Mouse (Mus musculus) embryonic facial prominence, embryonic 13.5 days (tissue): Measurements from ENCODE around the gene Rock2. TPM values are rescaled to one million over a fixed set of nuclear protein-coding genes. Genes with fewer than 3 reads are reported as not detected.

Source experiments
- ATAC-seq: fragments of 200-750 bp; cut with Nextera tagmentation; 2 replicates; pipeline ENCODE4 v1.8.0; 2017; ENCODE audit warnings: low read depth; ENCODE audit not compliant: insufficient number of reproducible peaks, insufficient read depth, low FRiP score, low TSS enrichment
- H3K27ac ChIP-seq: fragments of 300-500 bp; sonication (generic); 2 replicates; pipeline ENCODE4 v1.5.1; 2015; ENCODE audit warnings: moderate library complexity, mild to moderate bottlenecking, inconsistent platforms
- H3K27me3 ChIP-seq: fragments of 300-500 bp; sonication (generic); 2 replicates; pipeline ENCODE4 v1.6.1; 2015; ENCODE audit warnings: mild to moderate bottlenecking, inconsistent platforms
- H3K36me3 ChIP-seq: fragments of 300-500 bp; sonication (generic); 2 replicates; pipeline ENCODE4 v1.6.1; 2015; ENCODE audit warnings: mild to moderate bottlenecking, inconsistent platforms
- H3K4me1 ChIP-seq: fragments of 300-500 bp; sonication (generic); 2 replicates; pipeline ENCODE4 v1.6.1; 2015; ENCODE audit warnings: inconsistent platforms
- H3K4me2 ChIP-seq: fragments of 300-500 bp; sonication (generic); 2 replicates; pipeline ENCODE4 v1.6.1; 2015; ENCODE audit warnings: moderate library complexity, mild to moderate bottlenecking, inconsistent platforms
- H3K4me3 ChIP-seq: fragments of 300-500 bp; sonication (generic); 2 replicates; pipeline ENCODE4 v1.5.1; 2015; ENCODE audit warnings: mild to moderate bottlenecking, inconsistent platforms
- H3K9ac ChIP-seq: fragments of 300-500 bp; sonication (generic); 2 replicates; pipeline ENCODE4 v1.6.1; 2015; ENCODE audit warnings: mild to moderate bottlenecking, inconsistent platforms
- H3K9me3 ChIP-seq: fragments of 300-500 bp; sonication (generic); 2 replicates; pipeline ENCODE4 v1.6.1; 2016; ENCODE audit warnings: inconsistent platforms
- WGBS: fragments of 180-500 bp; shearing (Covaris S2); methylation state at CpG from one replicate; pipeline ENCODE4 v1.1.7; 2015; ENCODE audit warnings: mixed read lengths; 5-methylcytosine and 5-hydroxymethylcytosine counted together
- polyA plus RNA-seq: library from polyadenylated mRNA; unstranded; fragments of >200 nt; fragmentation: Nextera tagmentation; extraction: Ambion mirVana; gene quantifications from 2 replicates; pipeline ENCODE4 v1.2.1, GENCODE M21; 2015

Gene Rock2
- polyA plus RNA-seq, 1 experiment from 2014 or later: 14.6 TPM

DNA sequence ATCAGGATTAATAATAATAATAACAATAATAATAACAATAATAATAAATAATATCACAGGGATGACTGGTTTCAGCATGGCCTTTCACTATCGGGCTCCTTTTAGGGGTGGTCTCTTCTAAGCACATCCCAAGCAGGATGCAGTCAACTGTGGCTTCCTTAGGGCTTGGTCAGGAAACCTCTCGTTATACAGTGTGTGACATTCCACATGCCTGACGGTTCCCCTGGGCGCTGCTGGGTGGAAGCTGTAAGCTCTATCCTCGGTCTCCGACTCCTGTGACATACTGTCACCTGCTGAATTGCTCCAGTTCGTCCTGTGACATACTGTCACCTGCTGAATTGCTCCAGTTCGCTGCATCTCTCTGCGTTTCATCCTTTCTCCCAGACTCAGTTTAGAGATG lies 141.8 kb downstream of the Rock2 start:
- no peak overlapping the region for H3K27ac ChIP-seq
- H3K27me3 ChIP-seq: no peaks in the 10 kb centered on the region
- 0 out of 2 replicates have a peak, but pooled peaks cover 7% of the 10 kb centered on the region for H3K4me1 ChIP-seq
- 64% methylated on average over 9 of the region's 9 CpGs for WGBS
- H3K4me2 ChIP-seq: no peak overlapping the region
- no peak overlapping the region for H3K9ac ChIP-seq
- H3K36me3 ChIP-seq: no peaks in the 10 kb centered on the region
- H3K9me3 ChIP-seq: no peaks in the 10 kb centered on the region
- ATAC-seq: no peak
- no peak overlapping the region for H3K4me3 ChIP-seq

DNA sequence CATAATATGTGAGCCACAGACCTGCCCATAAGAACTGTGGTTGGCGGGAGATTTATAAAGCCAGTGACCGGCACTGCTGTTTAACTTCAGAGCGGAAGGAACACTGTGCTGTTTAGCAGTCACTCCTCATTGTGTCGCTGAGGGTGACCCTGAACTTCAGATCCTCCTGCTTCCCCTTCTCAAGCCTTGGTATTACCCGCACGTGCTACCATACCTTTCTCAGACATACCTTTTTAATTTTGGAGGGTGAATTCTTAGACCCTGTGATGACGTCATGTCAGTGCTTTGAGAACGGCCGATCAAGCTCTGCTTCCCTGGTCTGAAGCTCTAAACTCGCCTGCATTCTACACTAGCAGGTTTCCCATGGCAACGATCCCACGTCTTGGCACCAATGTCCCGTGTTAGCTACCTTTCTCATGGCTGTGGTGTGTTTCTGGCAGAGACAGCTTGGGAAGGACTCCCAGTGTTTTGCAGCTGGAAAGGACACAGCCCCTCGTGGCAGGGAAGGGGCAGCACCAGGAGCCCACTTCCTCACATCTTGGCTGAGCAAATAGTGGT lies 142.4 kb downstream of the Rock2 start:
- 56% methylated on average over 14 of the region's 14 CpGs for WGBS
- Histone ChIP-seq H3K4me3 (no peak overlapping the region), H3K4me2 (no peak overlapping the region), H3K9ac (no peak overlapping the region), H3K9me3 (no peaks in the 10 kb centered on the region), H3K36me3 (no peaks in the 10 kb centered on the region), H3K4me1 (0 out of 2 replicates have a peak, but pooled peaks cover 7% of the 10 kb centered on the region), H3K27ac (no peak overlapping the region), H3K27me3 (no peaks in the 10 kb centered on the region)
- ATAC-seq: no peak

Other genes starting within 250 kb of the Rock2 start
- not detected in 2 replicates for gene Ntsr2, start 241.5 kb upstream of the Rock2 start, polyA plus RNA-seq
- gene Greb1, start 94.0 kb upstream of the Rock2 start, polyA plus RNA-seq: 2.7 and 2.8 TPM in 2 replicates
- gene E2f6, start 83.9 kb upstream of the Rock2 start, polyA plus RNA-seq: 57.9 and 65.4 TPM in 2 replicates
- 12.8 and 15.4 TPM in 2 replicates for gene Pqlc3, start 105.5 kb downstream of the Rock2 start, polyA plus RNA-seq
- gene 2410004P03Rik, start 116.8 kb downstream of the Rock2 start, polyA plus RNA-seq: 1.6 and 1.9 TPM in 2 replicates